Mouse (Mus musculus): Measurements from ENCODE around the gene Hnrnpab. TPM values are rescaled to one million over a fixed set of nuclear protein-coding genes. Genes with fewer than 3 reads are reported as not detected.
A peak's percentile ranks its signal among the peaks of the same experiment; 100 is the strongest.

The Hnrnpab gene
- polyA plus RNA-seq, 1 experiment = 101 TPM

GRCm38 (mm10) chr11:51585608-51586252 lies 20.9 kb downstream of the Hnrnpab start:
- DNase-seq = no peak
- no peaks in the 10 kb centered on the region for H3K27me3 ChIP-seq (ENCODE audit: control insufficient read depth, insufficient read depth, low read length)
- H3K4me1 ChIP-seq (ENCODE audit: control insufficient read depth, insufficient read depth, low read length) = peaks cover 6% of the 10 kb centered on the region
- 49% methylated on average over 8 of the region's 8 CpGs for WGBS
- TF ChIP-seq POLR2A (IDR thresholded peaks at IDR 0.05; ENCODE audit: borderline replicate concordance, insufficient read depth, low read length) (no peak), CTCF (IDR thresholded peaks at IDR 0.05; ENCODE audit: borderline replicate concordance, insufficient read depth, low read depth, low read length) (no peak)
- H3K4me3 ChIP-seq (replicated peaks; ENCODE audit: insufficient read depth, low read depth, low read length) = peak overlapping the region; percentile 82
- H3K27ac ChIP-seq (ENCODE audit: insufficient read depth, low read length) = no peak overlapping the region

GRCm38 (mm10) chr11:51584431-51585248 lies 22.0 kb downstream of the Hnrnpab start, which contains the start of gene Phykpl:
Gene Phykpl (plus strand): TSS chr11:51584757.
- Histone ChIP-seq H3K27ac (ENCODE audit: insufficient read depth, low read length) (peak within 1 kb of the TSS; percentile 52), H3K4me1 (ENCODE audit: control insufficient read depth, insufficient read depth, low read length) (peaks cover 6% of the 10 kb centered on the region), H3K27me3 (ENCODE audit: control insufficient read depth, insufficient read depth, low read length) (no peaks in the 10 kb centered on the region), H3K4me3 (replicated peaks; ENCODE audit: insufficient read depth, low read depth, low read length) (peak within 1 kb of the TSS; percentile 93)
- peak; percentile 85 for TF ChIP-seq POLR2A (IDR thresholded peaks at IDR 0.05; ENCODE audit: borderline replicate concordance, insufficient read depth, low read length)
- peak; percentile 15; the same call in 1 of the 2 replicates for TF ChIP-seq CTCF (IDR thresholded peaks at IDR 0.05; ENCODE audit: borderline replicate concordance, insufficient read depth, low read depth, low read length)
- peak; percentile 97 to 98 for DNase-seq
- under 1% methylated on average over 59 of the region's 59 CpGs for WGBS

- 8% methylated on average over 9 of the region's 9 CpGs for WGBS
- Histone ChIP-seq H3K27me3 (ENCODE audit: control insufficient read depth, insufficient read depth, low read length) (no peaks in the 10 kb centered on the region), H3K4me3 (replicated peaks; ENCODE audit: insufficient read depth, low read depth, low read length) (peak overlapping the region; percentile 93), H3K27ac (ENCODE audit: insufficient read depth, low read length) (peak overlapping the region; percentile 50), H3K4me1 (ENCODE audit: control insufficient read depth, insufficient read depth, low read length) (peaks cover 6% of the 10 kb centered on the region)
- TF ChIP-seq CTCF (IDR thresholded peaks at IDR 0.05; ENCODE audit: borderline replicate concordance, insufficient read depth, low read depth, low read length) (no peak), POLR2A (IDR thresholded peaks at IDR 0.05; ENCODE audit: borderline replicate concordance, insufficient read depth, low read length) (no peak)
- no peak for DNase-seq
These were observed 22.6 kb downstream of the Hnrnpab start for GRCm38 (mm10) chr11:51584057-51584430.

- no peak overlapping the region for H3K4me3 ChIP-seq (replicated peaks; ENCODE audit: insufficient read depth, low read depth, low read length)
- TF ChIP-seq CTCF (IDR thresholded peaks at IDR 0.05; ENCODE audit: borderline replicate concordance, insufficient read depth, low read depth, low read length) (peak; percentile 60; the same call in 1 of the 2 replicates), POLR2A (IDR thresholded peaks at IDR 0.05; ENCODE audit: borderline replicate concordance, insufficient read depth, low read length) (no peak)
- H3K27me3 ChIP-seq (ENCODE audit: control insufficient read depth, insufficient read depth, low read length) = no peaks in the 10 kb centered on the region
- DNase-seq = peak; percentile 65 to 66
- WGBS = 24% methylated on average over 8 of the region's 8 CpGs
- H3K4me1 ChIP-seq (ENCODE audit: control insufficient read depth, insufficient read depth, low read length) = peaks cover 6% of the 10 kb centered on the region
- no peak overlapping the region for H3K27ac ChIP-seq (ENCODE audit: insufficient read depth, low read length)
These were observed 23.9 kb downstream of the Hnrnpab start for GRCm38 (mm10) chr11:51582713-51583112.

GRCm38 (mm10) chr11:51579024-51579423 lies 27.6 kb downstream of the Hnrnpab start:
- H3K4me1 ChIP-seq (ENCODE audit: control insufficient read depth, insufficient read depth, low read length) = peaks cover 9% of the 10 kb centered on the region
- no peak overlapping the region for H3K27ac ChIP-seq (ENCODE audit: insufficient read depth, low read length)
- no peak for TF ChIP-seq POLR2A (IDR thresholded peaks at IDR 0.05; ENCODE audit: borderline replicate concordance, insufficient read depth, low read length)
- TF ChIP-seq CTCF (IDR thresholded peaks at IDR 0.05; ENCODE audit: borderline replicate concordance, insufficient read depth, low read depth, low read length) = no peak
- DNase-seq = no peak
- WGBS = 76% methylated on average over 4 of the region's 4 CpGs
- H3K27me3 ChIP-seq (ENCODE audit: control insufficient read depth, insufficient read depth, low read length) = no peaks in the 10 kb centered on the region
- H3K4me3 ChIP-seq (replicated peaks; ENCODE audit: insufficient read depth, low read depth, low read length) = no peak overlapping the region

- WGBS = 97% methylated on average over 7 of the region's 7 CpGs
- Histone ChIP-seq H3K4me3 (replicated peaks; ENCODE audit: insufficient read depth, low read depth, low read length) (no peak overlapping the region), H3K27ac (ENCODE audit: insufficient read depth, low read length) (no peak overlapping the region), H3K4me1 (ENCODE audit: control insufficient read depth, insufficient read depth, low read length) (peaks cover 9% of the 10 kb centered on the region), H3K27me3 (ENCODE audit: control insufficient read depth, insufficient read depth, low read length) (no peaks in the 10 kb centered on the region)
- TF ChIP-seq CTCF (IDR thresholded peaks at IDR 0.05; ENCODE audit: borderline replicate concordance, insufficient read depth, low read depth, low read length) (no peak), POLR2A (IDR thresholded peaks at IDR 0.05; ENCODE audit: borderline replicate concordance, insufficient read depth, low read length) (no peak)
- DNase-seq = no peak
These were observed 29.1 kb downstream of the Hnrnpab start for GRCm38 (mm10) chr11:51577587-51577986.

- Histone ChIP-seq H3K4me3 (replicated peaks; ENCODE audit: insufficient read depth, low read depth, low read length) (no peak overlapping the region), H3K4me1 (ENCODE audit: control insufficient read depth, insufficient read depth, low read length) (peaks cover 9% of the 10 kb centered on the region), H3K27ac (ENCODE audit: insufficient read depth, low read length) (no peak overlapping the region), H3K27me3 (ENCODE audit: control insufficient read depth, insufficient read depth, low read length) (no peaks in the 10 kb centered on the region)
- TF ChIP-seq CTCF (IDR thresholded peaks at IDR 0.05; ENCODE audit: borderline replicate concordance, insufficient read depth, low read depth, low read length) (no peak), POLR2A (IDR thresholded peaks at IDR 0.05; ENCODE audit: borderline replicate concordance, insufficient read depth, low read length) (no peak)
- 7% methylated on average over 4 of the region's 4 CpGs for WGBS
- no peak for DNase-seq
These were observed 30.2 kb downstream of the Hnrnpab start for GRCm38 (mm10) chr11:51576454-51576853.

All from cerebellum, adult 2 months (tissue).